Mouse (Mus musculus) ES-CJ7 (cell line): ENCODE measurements around the gene Rgn.
A peak's percentile ranks its signal among the peaks of the same experiment; 100 is the strongest.

Experiments
- DNase-seq: peaks from one replicate; pipeline ENCODE4 v3.0.0; 2011; ENCODE audit warnings: low read depth, low spot score

The Rgn gene

GRCm38 (mm10) chrX:20549532-20549931 lies at the start of gene Rgn:
Gene Rgn, plus strand, starts transcription at chrX:20549787.
- no peak for DNase-seq

GRCm38 (mm10) chrX:20520290-20520939 lies 29.2 kb upstream of the Rgn start:
- no peak for DNase-seq

- no peak for DNase-seq
Measured at GRCm38 (mm10) chrX:20521578-20521977, 28.0 kb upstream of the Rgn start.

DNA sequence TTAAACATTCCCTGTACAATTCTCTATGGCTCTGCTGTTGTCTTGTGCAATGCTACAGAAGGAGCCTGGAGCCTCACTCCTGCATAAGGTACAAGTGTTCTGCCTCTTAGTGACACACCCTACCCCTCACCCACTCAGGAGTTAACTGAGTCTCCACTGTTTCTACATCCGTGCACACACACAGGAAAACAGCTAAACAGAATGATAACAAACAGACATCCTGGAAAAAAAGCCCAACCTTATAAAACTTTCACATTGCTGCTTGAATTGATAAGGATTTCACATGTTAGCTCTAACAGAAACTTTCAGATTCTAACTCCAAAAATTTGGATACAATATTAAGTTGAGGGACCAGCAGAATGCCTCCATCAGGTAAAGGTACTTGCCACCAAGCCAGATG lies 17.0 kb upstream of the Rgn start:
- DNase-seq: no peak

DNA sequence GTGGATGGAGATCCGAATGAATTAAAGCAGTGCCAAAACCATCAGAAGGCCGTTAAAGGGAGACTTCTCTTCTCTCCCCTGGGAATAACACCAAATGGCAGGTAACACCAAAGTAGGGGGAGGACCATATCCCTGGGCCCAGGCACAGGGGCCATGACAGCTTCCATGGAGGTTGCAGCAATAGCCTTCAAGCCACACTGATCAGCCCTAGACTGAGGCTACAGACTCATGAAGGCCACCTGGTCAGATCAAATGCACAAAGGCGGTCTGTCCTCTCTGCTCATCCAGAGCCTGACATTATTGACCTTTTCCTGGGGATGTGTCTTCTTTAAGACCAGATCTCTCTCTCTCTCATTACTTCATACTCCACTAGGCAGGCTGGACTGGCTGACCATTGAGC lies 5.7 kb upstream of the Rgn start:
- DNase-seq: no peak

GRCm38 (mm10) chrX:20547609-20548008 lies 2.0 kb upstream of the Rgn start:
- no peak for DNase-seq

DNA sequence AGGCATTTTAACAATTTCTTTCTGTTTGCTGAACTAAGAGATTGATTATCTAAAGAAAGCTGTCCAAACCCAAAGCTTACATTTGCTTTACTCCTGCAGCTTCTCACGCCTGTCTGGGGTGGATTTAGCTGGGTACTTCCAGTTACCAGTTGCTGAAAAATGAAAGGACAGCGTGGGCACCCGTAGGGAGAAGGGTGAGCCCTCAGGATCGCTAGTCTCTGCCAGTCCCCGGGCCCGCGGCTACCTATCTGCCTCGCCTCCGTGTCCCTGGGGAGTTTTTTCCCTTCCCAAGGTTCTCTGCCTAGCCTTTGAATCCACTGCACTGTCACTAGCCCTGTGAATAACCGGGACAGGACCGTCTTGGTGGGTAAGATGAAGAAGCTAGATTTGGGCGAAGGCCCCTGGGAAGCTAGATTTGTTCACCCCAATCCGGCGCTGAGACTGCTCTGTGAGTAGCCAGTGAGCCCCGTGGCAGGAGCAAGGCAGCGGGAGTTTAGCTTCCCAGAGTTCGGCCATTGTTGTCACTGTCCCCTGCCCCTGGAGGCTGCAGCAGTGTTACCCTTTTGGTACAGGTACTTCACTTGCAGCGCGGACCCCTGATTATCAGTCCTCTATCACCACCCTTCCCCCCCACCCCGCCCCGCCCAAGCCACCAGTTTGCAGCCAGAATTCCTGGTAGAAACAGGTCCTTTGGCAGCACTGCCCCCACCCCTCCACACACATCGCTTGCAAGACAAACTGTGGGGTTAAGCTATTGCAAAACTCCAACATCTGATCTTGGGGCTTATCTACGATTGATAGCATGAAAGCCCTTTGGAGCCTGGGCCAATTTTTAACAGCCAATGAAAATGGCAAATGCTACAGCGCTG lies 1.3 kb upstream of the Rgn start:
- DNase-seq: no peak

GRCm38 (mm10) chrX:20548880-20549440 lies 627 bp upstream of the Rgn start:
- no peak for DNase-seq

DNA sequence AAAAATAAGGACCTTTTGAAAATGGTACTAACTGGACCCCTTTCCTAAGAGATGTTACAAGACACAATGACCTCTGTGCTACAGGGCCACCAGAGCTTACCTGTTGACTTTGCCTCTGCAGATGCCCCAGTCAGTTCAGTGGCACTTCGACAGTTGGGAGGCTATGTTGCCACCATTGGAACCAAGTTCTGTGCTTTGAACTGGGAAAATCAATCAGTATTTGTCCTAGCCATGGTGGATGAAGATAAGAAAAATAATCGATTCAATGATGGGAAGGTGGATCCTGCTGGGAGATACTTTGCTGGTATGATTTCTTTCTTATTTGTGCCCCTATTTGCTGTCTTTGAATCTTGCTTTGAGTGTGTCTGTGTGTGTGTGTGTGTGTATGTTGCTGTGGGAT lies 2.6 kb downstream of the Rgn start:
- DNase-seq: no peak

- DNase-seq: no peak
Measured at GRCm38 (mm10) chrX:20561846-20562245, 12.3 kb downstream of the Rgn start.

- DNase-seq: no peak
Measured at GRCm38 (mm10) chrX:20563941-20564340, 14.4 kb downstream of the Rgn start.

DNA sequence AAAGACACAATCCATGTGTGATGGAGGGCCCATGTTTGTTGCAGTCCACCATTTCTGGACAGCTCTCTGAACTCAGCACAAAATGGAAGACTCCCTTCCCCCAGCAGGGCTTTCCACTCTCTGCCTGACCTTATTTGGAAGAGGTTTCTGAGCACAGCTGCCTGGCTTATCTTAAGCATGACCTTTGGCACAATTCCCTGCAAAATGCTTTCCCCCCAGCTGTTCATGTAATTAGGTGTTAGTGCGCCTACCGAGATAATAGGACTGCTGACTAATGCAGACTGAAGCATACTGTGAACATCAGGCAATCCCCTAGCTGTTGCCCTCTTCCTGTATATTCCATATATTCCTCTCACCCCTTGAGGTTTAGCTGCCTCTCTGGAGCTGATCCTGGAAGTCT lies 21.4 kb downstream of the Rgn start:
- peak; percentile 6 for DNase-seq

DNA sequence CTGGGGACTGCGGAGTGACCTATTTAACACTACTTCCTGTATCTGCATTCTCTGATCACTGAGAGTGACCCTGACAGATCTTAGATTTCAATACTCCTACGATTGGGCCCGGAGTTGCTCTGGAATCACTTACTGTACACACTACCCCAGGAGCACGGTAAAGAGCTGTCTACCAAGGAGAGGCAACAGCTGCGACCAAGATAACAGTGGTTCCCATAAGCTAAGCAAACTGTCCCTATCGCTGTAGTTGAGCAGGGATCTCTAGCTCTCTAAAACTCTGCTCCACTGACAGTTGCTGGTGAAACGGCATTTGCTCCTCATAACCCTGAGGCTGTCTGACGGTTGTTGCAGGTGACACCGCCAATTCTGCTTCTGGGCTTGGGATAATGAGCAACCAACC lies 23.1 kb downstream of the Rgn start:
- DNase-seq: no peak

DNA sequence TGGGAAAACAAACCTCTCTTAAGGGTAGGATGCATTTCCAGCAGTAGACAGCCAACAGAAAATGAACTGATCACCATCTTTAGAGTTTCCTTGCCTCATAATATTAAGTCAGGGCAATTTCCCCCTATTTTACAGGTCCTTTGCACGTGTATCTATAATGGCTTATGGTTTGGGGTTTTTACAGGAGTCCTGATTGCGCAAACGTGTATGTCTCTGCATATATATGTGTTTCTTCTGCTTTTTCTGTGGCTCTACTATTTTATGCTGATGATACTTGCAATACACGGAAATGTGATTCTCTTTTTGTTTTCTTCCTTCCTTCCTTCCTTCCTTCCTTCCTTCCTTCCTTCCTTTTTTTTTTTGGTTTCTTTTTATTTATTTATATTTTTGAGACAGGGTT lies 24.3 kb downstream of the Rgn start:
- no peak for DNase-seq

- DNase-seq: peak; percentile 3
Measured at GRCm38 (mm10) chrX:20587968-20588367, 38.4 kb downstream of the Rgn start.

GRCm38 (mm10) chrX:20608500-20608899 lies 58.9 kb downstream of the Rgn start:
- no peak for DNase-seq
